Mouse (Mus musculus) spleen, adult 2 months (tissue): ENCODE results near the gene Tubb5.

Experiments used
- CTCF ChIP-seq: fragments of 200-500 bp; IDR thresholded peaks from 2 replicates; pipeline ENCODE4 v1.5.1; 2011; ENCODE audit warnings: mild to moderate bottlenecking, inconsistent platforms; ENCODE audit not compliant: insufficient read depth, insufficient read length, insufficient replicate concordance; ENCODE audit errors: extremely low read depth
- POLR2A ChIP-seq: fragments of 200-500 bp; IDR thresholded peaks from 2 replicates; pipeline ENCODE4 v1.6.1; 2011; ENCODE audit warnings: low read depth, low read length, inconsistent platforms

DNA sequence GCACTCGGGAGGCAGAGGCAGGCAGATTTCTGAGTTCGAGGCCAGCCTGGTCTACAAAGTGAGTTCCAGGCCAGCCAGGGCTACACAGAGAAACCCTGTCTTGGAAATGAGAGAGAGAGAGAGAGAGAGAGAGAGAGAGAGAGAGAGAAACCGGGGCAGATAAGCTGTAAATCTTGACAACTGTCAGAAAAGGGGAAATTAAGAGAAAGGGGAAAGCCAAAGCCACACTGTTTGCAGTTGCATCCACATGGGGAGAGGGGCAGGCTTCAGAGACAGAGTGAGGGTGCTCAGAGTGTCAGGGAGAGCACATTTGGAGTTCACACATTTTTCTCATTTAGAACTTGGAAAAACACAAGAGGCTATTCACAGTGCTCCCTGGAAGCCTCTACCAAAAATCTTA is 50.1 kb downstream of the Tubb5 start:
- TF ChIP-seq CTCF (no peak), POLR2A (no peak)
